Mouse (Mus musculus) heart, postnatal 0 days (tissue): ENCODE measurements at regions not wholly inside any gene's neighbourhood (a gene's known extent, or its start where the extent isn't known, plus 50 kb on each side); places are given as distances from the start of the nearest gene placed in this dataset.

Experiments
- CTCF ChIP-seq: IDR thresholded peaks from 2 replicates; pipeline ENCODE4 v1.5.1; 2016; ENCODE audit warnings: antibody characterized with exemption, control low read depth, low read depth
- EP300 ChIP-seq: IDR thresholded peaks from 2 replicates; pipeline ENCODE4 v1.6.1; 2016; ENCODE audit warnings: antibody characterized with exemption, low read depth

DNA sequence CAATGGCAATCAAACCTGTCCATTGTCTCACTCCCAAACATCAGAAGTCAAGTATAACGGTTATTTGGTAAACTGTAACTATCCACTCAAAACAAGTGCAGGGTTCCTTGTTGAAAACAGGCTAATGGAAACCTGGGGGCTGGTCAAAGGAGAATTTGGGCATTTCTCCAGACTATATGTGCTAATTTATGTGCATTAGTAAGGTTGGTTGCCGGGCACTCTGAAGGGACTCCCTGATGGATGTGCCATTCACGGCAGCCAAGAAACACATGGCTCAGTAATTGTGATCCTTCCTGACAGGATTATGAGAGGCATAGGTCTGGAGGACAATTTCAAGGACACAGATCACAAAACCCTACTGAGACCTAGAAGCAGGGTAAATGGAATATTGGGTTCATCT, 295.5 kb upstream of the Ubash3b start:
- no peak for TF ChIP-seq CTCF
- TF ChIP-seq EP300: no peak
